ENCODE assay signal across 3 mouse cellular contexts in genomic region chr1:85246776-85247460, GRCm38 (mm10). TPM values are rescaled to one million over a fixed set of nuclear protein-coding genes. Genes with fewer than 3 reads are reported as not detected.
"Had no signal": no experiment of that assay in that cellular context is flagged by ENCODE, and none has a peak within 500 bp of the region (broad histone marks: within the 10 kb centered on the region; RNA-seq: fewer than 3 reads in every experiment).

No protein-coding gene starts in this region.

RNA-seq across cellular contexts. Expression of gene C130026I21Rik, which starts 23.4 kb away (rescaled TPM):
- polyA plus RNA-seq: midbrain, embryonic 12.5 days; neural tube, embryonic 11.5 days; neural tube, embryonic 15.5 days had no signal
